ENCODE assay signal across 23 mouse cellular contexts in the genomic region with DNA sequence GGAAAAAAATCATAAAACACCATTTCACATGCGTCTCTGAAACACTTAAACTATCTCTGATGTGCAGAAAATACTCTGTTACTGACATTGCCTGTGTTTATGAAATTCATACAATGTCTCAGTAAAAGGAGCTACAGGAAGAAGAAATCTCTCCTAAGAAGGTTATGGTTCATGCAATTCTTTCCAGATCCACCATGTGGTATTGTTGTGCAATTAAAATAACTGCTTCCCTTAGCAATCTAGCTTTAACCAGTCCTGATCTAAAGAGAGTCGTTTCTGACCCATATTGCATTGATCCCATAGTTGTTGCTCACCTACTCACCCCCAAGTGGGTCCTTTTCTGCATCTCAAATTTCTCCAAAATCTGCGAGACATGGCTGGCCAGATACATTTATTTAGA.
DNase-seq lines count a peak whose midpoint lies in the region; ATAC-seq and TF ChIP-seq lines count a peak whose summit lies in the region.
"Had no signal": no experiment of that assay in that cellular context is flagged by ENCODE, and none has a peak within 500 bp of the region (broad histone marks: within the 10 kb centered on the region; RNA-seq: fewer than 3 reads in every experiment).

No protein-coding gene starts in this region.

- no peaks in the 10 kb centered on the region for H3K36me3 ChIP-seq in forebrain, postnatal 0 days (ENCODE audit: insufficient read depth)
- H3K36me3 ChIP-seq in forebrain, embryonic 11.5 days (ENCODE audit: control insufficient read depth, insufficient read depth, low read length): no peaks in the 10 kb centered on the region
- no peaks in the 10 kb centered on the region for H3K36me3 ChIP-seq in hindbrain, postnatal 0 days (ENCODE audit: insufficient read depth, low read length)
- H3K36me3 ChIP-seq in hindbrain, embryonic 11.5 days (ENCODE audit: control insufficient read depth, insufficient read depth, low read length): no peaks in the 10 kb centered on the region
- no peaks in the 10 kb centered on the region for H3K36me3 ChIP-seq in lung, postnatal 0 days (ENCODE audit: insufficient read depth, low read length)
- H3K36me3 ChIP-seq: embryonic facial prominence, embryonic 12.5 days; forebrain, embryonic 12.5 days; heart, embryonic 15.5 days; limb, embryonic 12.5 days had no signal

- H3K27me3 ChIP-seq in forebrain, postnatal 0 days (ENCODE audit: insufficient read depth, low read length): no peaks in the 10 kb centered on the region
- no peaks in the 10 kb centered on the region for H3K27me3 ChIP-seq in forebrain, embryonic 11.5 days (ENCODE audit: control insufficient read depth, insufficient read depth, low read length)
- no peaks in the 10 kb centered on the region for H3K27me3 ChIP-seq in hindbrain, postnatal 0 days (ENCODE audit: insufficient read depth, low read length)
- no peaks in the 10 kb centered on the region for H3K27me3 ChIP-seq in hindbrain, embryonic 11.5 days (ENCODE audit: control insufficient read depth, insufficient read depth, low read length)
- no peaks in the 10 kb centered on the region for H3K27me3 ChIP-seq in lung, postnatal 0 days (replicated peaks; ENCODE audit: insufficient read depth, low read length)
- H3K27me3 ChIP-seq: embryonic facial prominence, embryonic 12.5 days; forebrain, embryonic 12.5 days; heart, embryonic 15.5 days; limb, embryonic 12.5 days; megakaryocyte, embryonic 14.5 days had no signal

- no peak for TF ChIP-seq EP300 in lung, postnatal 0 days (IDR thresholded peaks at IDR 0.05)

- TF ChIP-seq CTCF in forebrain, postnatal 0 days (IDR thresholded peaks at IDR 0.05; ENCODE audit: low read depth): peak; percentile 44
- TF ChIP-seq CTCF in hindbrain, postnatal 0 days (IDR thresholded peaks at IDR 0.05; ENCODE audit: low read depth): peak; percentile 41
- peak; percentile 40 for TF ChIP-seq CTCF in lung, postnatal 0 days (IDR thresholded peaks at IDR 0.05)
- TF ChIP-seq CTCF in lung, adult 2 months (IDR thresholded peaks at IDR 0.05; ENCODE audit: insufficient read depth, low read length): no peak

- no peak overlapping the region for H3K4me2 ChIP-seq in forebrain, postnatal 0 days (ENCODE audit: low read depth)
- no peak overlapping the region for H3K4me2 ChIP-seq in forebrain, embryonic 11.5 days (ENCODE audit: low read depth, low read length, severe bottlenecking)
- H3K4me2 ChIP-seq in hindbrain, postnatal 0 days (ENCODE audit: low read depth, low read length): no peak overlapping the region
- no peak overlapping the region for H3K4me2 ChIP-seq in hindbrain, embryonic 11.5 days (replicated peaks; ENCODE audit: low read depth, low read length)
- no peak overlapping the region for H3K4me2 ChIP-seq in lung, postnatal 0 days (replicated peaks; ENCODE audit: low read depth, low read length)
- H3K4me2 ChIP-seq: embryonic facial prominence, embryonic 12.5 days; forebrain, embryonic 12.5 days; heart, embryonic 15.5 days; limb, embryonic 12.5 days; liver, embryonic 11.5 days had no signal

- no peaks in the 10 kb centered on the region for H3K9me3 ChIP-seq in forebrain, postnatal 0 days (ENCODE audit: low read length)
- no peaks in the 10 kb centered on the region for H3K9me3 ChIP-seq in forebrain, embryonic 11.5 days (ENCODE audit: control insufficient read depth, low read length)
- 0 out of 2 replicates have a peak, but pooled peaks cover 2% of the 10 kb centered on the region for H3K9me3 ChIP-seq in hindbrain, postnatal 0 days (ENCODE audit: low read length)
- H3K9me3 ChIP-seq in hindbrain, embryonic 11.5 days (ENCODE audit: control insufficient read depth, low read length): no peaks in the 10 kb centered on the region
- H3K9me3 ChIP-seq in lung, postnatal 0 days (ENCODE audit: low read length): no peaks in the 10 kb centered on the region
- H3K9me3 ChIP-seq: embryonic facial prominence, embryonic 12.5 days; heart, embryonic 15.5 days had no signal

- no peak overlapping the region for H3K27ac ChIP-seq in forebrain, postnatal 0 days (ENCODE audit: low read depth, low read length)
- no peak overlapping the region for H3K27ac ChIP-seq in forebrain, embryonic 11.5 days (ENCODE audit: low read depth, low read length)
- H3K27ac ChIP-seq in hindbrain, postnatal 0 days: no peak overlapping the region
- H3K27ac ChIP-seq in hindbrain, embryonic 11.5 days (ENCODE audit: low read depth, low read length): no peak overlapping the region
- H3K27ac ChIP-seq in lung, postnatal 0 days (ENCODE audit: low read length): no peak overlapping the region
- H3K27ac ChIP-seq: embryonic facial prominence, embryonic 12.5 days; forebrain, embryonic 12.5 days; heart, embryonic 15.5 days; limb, embryonic 12.5 days had no signal

- peak; percentile 16 for DNase-seq in forebrain, postnatal 0 days
- DNase-seq in forebrain, embryonic 11.5 days (ENCODE audit: low spot score): no peak
- DNase-seq in hindbrain, postnatal 0 days (ENCODE audit: low spot score): no peak
- DNase-seq in hindbrain, embryonic 11.5 days (ENCODE audit: low spot score): no peak
- peak; percentile 45 for DNase-seq in lung, postnatal 0 days (ENCODE audit: low spot score)
- no peak for DNase-seq in lung, adult 2 months
- DNase-seq: adrenal gland, adult 2 months; cerebellum, adult 18-20 months; cerebellum, postnatal 25 days; gastrocnemius, postnatal 14 days; kidney, adult 18-20 months; liver, postnatal 0 days; midbrain, embryonic 14.5 days; thymus, adult 18-20 months; thymus, postnatal 36 days had no signal

- H3K4me3 ChIP-seq in forebrain, postnatal 0 days (ENCODE audit: low read depth, low read length): no peak overlapping the region
- no peak overlapping the region for H3K4me3 ChIP-seq in forebrain, embryonic 11.5 days (ENCODE audit: low read depth, low read length)
- no peak overlapping the region for H3K4me3 ChIP-seq in hindbrain, postnatal 0 days (ENCODE audit: low read length)
- no peak overlapping the region for H3K4me3 ChIP-seq in hindbrain, embryonic 11.5 days (ENCODE audit: low read depth, low read length)
- no peak overlapping the region for H3K4me3 ChIP-seq in lung, postnatal 0 days (ENCODE audit: low read depth, low read length)
- H3K4me3 ChIP-seq in lung, adult 2 months (replicated peaks; ENCODE audit: extremely low read depth, low read depth, low read length): no peak overlapping the region
- H3K4me3 ChIP-seq: embryonic facial prominence, embryonic 12.5 days; forebrain, embryonic 12.5 days; heart, embryonic 15.5 days; limb, embryonic 12.5 days; megakaryocyte, embryonic 14.5 days had no signal

- H3K9ac ChIP-seq in forebrain, postnatal 0 days: no peak overlapping the region
- H3K9ac ChIP-seq in forebrain, embryonic 11.5 days (ENCODE audit: low read length): no peak overlapping the region
- H3K9ac ChIP-seq in hindbrain, postnatal 0 days (replicated peaks; ENCODE audit: low read length): no peak overlapping the region
- H3K9ac ChIP-seq in hindbrain, embryonic 11.5 days (ENCODE audit: low read depth, low read length): no peak overlapping the region
- no peak overlapping the region for H3K9ac ChIP-seq in lung, postnatal 0 days (replicated peaks; ENCODE audit: low read depth)
- H3K9ac ChIP-seq: embryonic facial prominence, embryonic 12.5 days; forebrain, embryonic 12.5 days; heart, embryonic 15.5 days; limb, embryonic 12.5 days; liver, postnatal 0 days had no signal

- no peak for TF ChIP-seq POLR2A in lung, adult 2 months (IDR thresholded peaks at IDR 0.05; ENCODE audit: borderline replicate concordance, extremely low read depth, low read depth, low read length)

- ATAC-seq in forebrain, postnatal 0 days: no peak
- ATAC-seq in forebrain, embryonic 11.5 days (replicated peaks; ENCODE audit: low FRiP score): no peak
- no peak for ATAC-seq in hindbrain, postnatal 0 days
- ATAC-seq in hindbrain, embryonic 11.5 days (ENCODE audit: low FRiP score): no peak
- ATAC-seq in lung, postnatal 0 days: no peak
- no peak for ATAC-seq in monocyte, adult 5-6 weeks (replicated peaks; ENCODE audit: insufficient number of reproducible peaks, low FRiP score, low TSS enrichment, poor library complexity, severe bottlenecking)
- ATAC-seq: CD4-positive, CD25-positive, alpha-beta regulatory T cell, adult 4 months; liver, postnatal 0 days had no signal

- 81% methylated on average over 3 of the region's 3 CpGs for WGBS in forebrain, postnatal 0 days
- 77% methylated on average over 3 of the region's 3 CpGs for WGBS in forebrain, embryonic 11.5 days
- 76% methylated on average over 3 of the region's 3 CpGs for WGBS in hindbrain, postnatal 0 days
- WGBS in hindbrain, embryonic 11.5 days: 84% methylated on average over 3 of the region's 3 CpGs
- WGBS in lung, postnatal 0 days: 62% methylated on average over 3 of the region's 3 CpGs
- 58% methylated on average over 3 of the region's 3 CpGs for WGBS in lung, adult 2 months

- H3K4me1 ChIP-seq in forebrain, postnatal 0 days (ENCODE audit: insufficient read depth): no peaks in the 10 kb centered on the region
- H3K4me1 ChIP-seq in forebrain, embryonic 11.5 days (replicated peaks; ENCODE audit: control insufficient read depth, insufficient read depth, low read length): no peaks in the 10 kb centered on the region
- no peaks in the 10 kb centered on the region for H3K4me1 ChIP-seq in hindbrain, postnatal 0 days (ENCODE audit: insufficient read depth, low read length)
- H3K4me1 ChIP-seq in hindbrain, embryonic 11.5 days (replicated peaks; ENCODE audit: control insufficient read depth, insufficient read depth, low read length): no peaks in the 10 kb centered on the region
- H3K4me1 ChIP-seq in lung, postnatal 0 days (ENCODE audit: insufficient read depth, low read depth, low read length): no peaks in the 10 kb centered on the region
- no peaks in the 10 kb centered on the region for H3K4me1 ChIP-seq in lung, adult 2 months (ENCODE audit: control insufficient read depth, insufficient read depth, low read length)
- H3K4me1 ChIP-seq: embryonic facial prominence, embryonic 12.5 days; forebrain, embryonic 12.5 days; heart, embryonic 15.5 days; limb, embryonic 12.5 days; megakaryocyte, embryonic 14.5 days had no signal

Comparison
In these comparisons a context has a peak if more than half of its experiments do, and no peak if none do; other contexts are left out.
1. DNase-seq: peak in forebrain, postnatal 0 days (single experiment) and lung, postnatal 0 days (single experiment); none in forebrain, embryonic 11.5 days (single experiment), hindbrain, postnatal 0 days (single experiment), hindbrain, embryonic 11.5 days (single experiment) and lung, adult 2 months (single experiment).